Mouse (Mus musculus) limb, embryonic 14.5 days (tissue): Measurements from ENCODE around the gene Hist2h2ac. TPM values are rescaled to one million over a fixed set of nuclear protein-coding genes. Genes with fewer than 3 reads are reported as not detected.
"Not testable (repeated sequence)": the region's sequence is repeated elsewhere in the genome, so short reads cannot be mapped to it uniquely, and the experiment has no call there.

Experiments used
- ATAC-seq: fragments of 200-750 bp; cut with Nextera tagmentation; 2 replicates; pipeline ENCODE4 v1.8.0; 2017; ENCODE audit warnings: low read depth, moderate number of reproducible peaks, moderate TSS enrichment; ENCODE audit not compliant: low FRiP score
- DNase-seq: peaks from one replicate; pipeline ENCODE4 v3.0.0-alpha.2; 2015; ENCODE audit warnings: low spot score
- H3K27ac ChIP-seq: fragments of 300-500 bp; sonication (generic); replicated peaks from 2 replicates; pipeline ENCODE4 v1.5.1; 2014; ENCODE audit warnings: low read depth, mild to moderate bottlenecking, low read length, moderate library complexity, mixed read lengths
- H3K27me3 ChIP-seq: fragments of 300-500 bp; sonication (generic); 2 replicates; pipeline ENCODE4 v1.6.1; 2014; ENCODE audit warnings: low read length, mixed read lengths; ENCODE audit not compliant: control insufficient read depth, insufficient read depth
- H3K36me3 ChIP-seq: fragments of 300-500 bp; sonication (generic); 2 replicates; pipeline ENCODE4 v1.6.1; 2014; ENCODE audit warnings: mild to moderate bottlenecking, low read length, moderate library complexity, mixed read lengths; ENCODE audit not compliant: control insufficient read depth, insufficient read depth
- H3K4me1 ChIP-seq: fragments of 300-500 bp; sonication (generic); 2 replicates; pipeline ENCODE4 v1.6.1; 2014; ENCODE audit warnings: antibody characterized with exemption, low read length, mixed read lengths; ENCODE audit not compliant: control insufficient read depth, insufficient read depth
- H3K4me2 ChIP-seq: fragments of 300-500 bp; sonication (generic); replicated peaks from 2 replicates; pipeline ENCODE4 v1.6.1; 2014; ENCODE audit warnings: low read depth, mild to moderate bottlenecking, low read length, moderate library complexity; ENCODE audit not compliant: severe bottlenecking
- H3K4me3 ChIP-seq: fragments of 300-500 bp; sonication (generic); replicated peaks from 2 replicates; pipeline ENCODE4 v1.5.1; 2014; ENCODE audit warnings: low read length
- H3K9ac ChIP-seq: fragments of 300-500 bp; sonication (generic); 2 replicates; pipeline ENCODE4 v1.6.1; 2014; ENCODE audit warnings: mild to moderate bottlenecking, low read depth, low read length, moderate library complexity; ENCODE audit not compliant: severe bottlenecking
- H3K9me3 ChIP-seq: fragments of 300-500 bp; sonication (generic); 2 replicates; pipeline ENCODE4 v1.6.1; 2016; ENCODE audit warnings: low read length; ENCODE audit not compliant: control insufficient read depth
- POLR2A ChIP-seq: fragments of 200-500 bp; IDR thresholded peaks from 2 replicates; pipeline ENCODE4 v1.8.0; 2012; ENCODE audit warnings: inconsistent platforms, mild to moderate bottlenecking, moderate library complexity, borderline replicate concordance; ENCODE audit not compliant: insufficient read depth, insufficient read length; ENCODE audit errors: extremely low read depth
- WGBS: fragments of 180-500 bp; shearing (Covaris S2); extraction: QIAGEN DNeasy Blood & Tissue Kit; methylation state at CpG from one replicate; pipeline ENCODE4 v1.1.7; 2014; 5-methylcytosine and 5-hydroxymethylcytosine counted together
- polyA plus RNA-seq, 2 experiments: library from polyadenylated mRNA; depleted of rRNA in 1 of 2; stranded (reverse) in 1 of 2; unstranded in 1 of 2; fragments of >200 nt; fragmentation: Nextera tagmentation in 1 of 2; extraction: Ambion mirVana in 1 of 2; gene quantifications; 2 replicates each; pipeline versions ENCODE4 v1.2.1 to v1.2.3; 2012 to 2014

Hist2h2ac gene
- polyA plus RNA-seq, 2 experiments, result 7.0 to 11.8 TPM

GRCm38 (mm10) chr3:96247356-96248140, 26.9 kb upstream of the Hist2h2ac start:
- Histone ChIP-seq H3K4me3 (peak overlapping the region; percentile 39), H3K9me3 (no peaks in the 10 kb centered on the region), H3K4me1 (peaks cover 25% of the 10 kb centered on the region), H3K36me3 (no peaks in the 10 kb centered on the region), H3K27ac (peak overlapping the region; percentile 65; the same call in 1 of the 2 replicates), H3K27me3 (no peaks in the 10 kb centered on the region), H3K9ac (peak overlapping the region; percentile 59), H3K4me2 (peak overlapping the region; percentile 49)
- 2% methylated on average over 11 of the region's 11 CpGs for WGBS
- ATAC-seq, result no peak
- no peak for TF ChIP-seq POLR2A
- DNase-seq, result no peak

GRCm38 (mm10) chr3:96246427-96246856, 25.8 kb upstream of the Hist2h2ac start, which contains the start of gene Hist2h3c1:
TSS of gene Hist2h3c1 (plus strand) at chr3:96246685.
- Histone ChIP-seq H3K4me2 (peak within 1 kb of the TSS; percentile 49), H3K4me3 (peak within 1 kb of the TSS; percentile 39), H3K4me1 (peaks cover 25% of the 10 kb centered on the region), H3K9ac (peak within 1 kb of the TSS; percentile 59), H3K27ac (peak within 1 kb of the TSS; percentile 65; the same call in 1 of the 2 replicates)
- DNase-seq, H3K9me3 ChIP-seq, H3K36me3 ChIP-seq, H3K27me3 ChIP-seq: not testable (repeated sequence)
- ATAC-seq, result peak; percentile 86
- WGBS, result no CpG with 5 or more reads among the region's 47 CpGs

- ATAC-seq, result peak; percentile 5
- peak overlapping the region; percentile 28; the same call in 1 of the 2 replicates for H3K4me2 ChIP-seq
- 0% methylated on average over 8 of the region's 21 CpGs for WGBS
- not testable (repeated sequence) for DNase-seq, H3K36me3 ChIP-seq, H3K9me3 ChIP-seq, H3K27ac ChIP-seq, H3K9ac ChIP-seq, H3K27me3 ChIP-seq
- peak overlapping the region; percentile 28 for H3K4me3 ChIP-seq
- peaks cover 26% of the 10 kb centered on the region for H3K4me1 ChIP-seq
Measured at GRCm38 (mm10) chr3:96246018-96246417, 25.3 kb upstream of the Hist2h2ac start.

- DNase-seq (peak; percentile 70), ATAC-seq (peak; percentile 89)
- H3K4me3 ChIP-seq, result peak within 1 kb of the TSS; percentile 52
- H3K27me3 ChIP-seq, H3K36me3 ChIP-seq, H3K9me3 ChIP-seq: not testable (repeated sequence)
- peak within 1 kb of the TSS; percentile 68 for H3K9ac ChIP-seq
- under 1% methylated on average over 25 of the region's 88 CpGs for WGBS
- H3K4me2 ChIP-seq, result peak within 1 kb of the TSS; percentile 58
- H3K27ac ChIP-seq, result peak within 1 kb of the TSS; percentile 96
- peaks cover 27% of the 10 kb centered on the region for H3K4me1 ChIP-seq
Measured at GRCm38 (mm10) chr3:96245003-96245886, 24.6 kb upstream of the Hist2h2ac start, which contains the start of gene Hist2h2aa1. TSS of gene Hist2h2aa1 (plus strand) at chr3:96245497.

GRCm38 (mm10) chr3:96243921-96244572, 23.4 kb upstream of the Hist2h2ac start:
- Histone ChIP-seq H3K4me3 (peak overlapping the region; percentile 52; the same call in 1 of the 2 replicates), H3K4me1 (peaks cover 20% of the 10 kb centered on the region), H3K4me2 (peak overlapping the region; percentile 58), H3K27me3 (no peaks in the 10 kb centered on the region), H3K27ac (peak overlapping the region; percentile 96), H3K9ac (peak overlapping the region; percentile 68), H3K36me3 (no peaks in the 10 kb centered on the region), H3K9me3 (no peaks in the 10 kb centered on the region)
- ATAC-seq, result no peak
- no peak for TF ChIP-seq POLR2A
- 78% methylated on average over 7 of the region's 7 CpGs for WGBS
- no peak for DNase-seq
